Mouse (Mus musculus) bone marrow macrophage, adult 2 months (primary cell): ENCODE measurements at regions not wholly inside any gene's neighbourhood (a gene's known extent, or its start where the extent isn't known, plus 50 kb on each side); places are given as distances from the start of the nearest gene placed in this dataset.

ENCODE experiments used
- CTCF ChIP-seq: IDR thresholded peaks from 2 replicates; pipeline ENCODE4 v1.5.1; 2012; ENCODE audit warnings: low read depth, mild to moderate bottlenecking, low read length, moderate library complexity
- POLR2A ChIP-seq: IDR thresholded peaks from 2 replicates; pipeline ENCODE4 v1.6.1; 2012; ENCODE audit warnings: mild to moderate bottlenecking, low read depth, low read length, borderline replicate concordance

GRCm38 (mm10) chr4:93400579-93400978 is 65.3 kb upstream of the Tusc1 start:
- TF ChIP-seq CTCF (no peak), POLR2A (no peak)
